Mouse (Mus musculus) CH12.LX (cell line): Measurements from ENCODE around the gene Npas3. TPM values are rescaled to one million over a fixed set of nuclear protein-coding genes. Genes with fewer than 3 reads are reported as not detected.

Experiments used
- DNase-seq: peaks from one replicate; pipeline ENCODE4 v3.0.0-alpha.2; 2013; ENCODE audit errors: extremely low read depth
- H3K27ac ChIP-seq: 2 replicates; pipeline ENCODE4 v1.5.1; 2012; ENCODE audit warnings: low read depth, mild to moderate bottlenecking, control low read depth, moderate library complexity; ENCODE audit not compliant: insufficient read depth
- H3K27me3 ChIP-seq: replicated peaks from 2 replicates; pipeline ENCODE3; 2012; ENCODE audit warnings: inconsistent platforms
- H3K36me3 ChIP-seq, 2 experiments: replicated peaks in 1 of 2; 2 replicates each; pipeline versions ENCODE3 to v1.6.1; 2012; ENCODE audit warnings: inconsistent platforms in 1 of 2, low read length in 1 of 2, mild to moderate bottlenecking in 1 of 2, mixed read lengths in 1 of 2, moderate library complexity in 1 of 2; ENCODE audit not compliant: control insufficient read depth in 1 of 2, insufficient read depth in 1 of 2
- H3K4me1 ChIP-seq, 2 experiments: 2 replicates each; pipeline ENCODE4 v1.6.1; 2012; ENCODE audit warnings: inconsistent platforms in 1 of 2, moderate library complexity in 1 of 2; ENCODE audit not compliant: insufficient read depth in 2 of 2, control insufficient read depth in 1 of 2
- H3K4me2 ChIP-seq: 2 replicates; pipeline ENCODE4 v1.6.1; 2012; ENCODE audit warnings: low read depth, mild to moderate bottlenecking, control low read depth; ENCODE audit not compliant: poor library complexity, insufficient read depth, severe bottlenecking
- H3K4me3 ChIP-seq, 3 experiments: fragments of 150-350 bp in 1 of 3; sonication (generic) in 1 of 3; replicated peaks in 1 of 3; 2 replicates each; pipeline versions ENCODE3 to v1.5.1; 2011 to 2012; ENCODE audit warnings: low read depth in 2 of 3, low read length in 2 of 3, mild to moderate bottlenecking in 2 of 3, moderate library complexity in 2 of 3, control low read depth in 1 of 3, improper control_type of control experiment in 1 of 3, inconsistent platforms in 1 of 3, mixed read lengths in 1 of 3; ENCODE audit not compliant: poor library complexity in 1 of 3
- H3K79me2 ChIP-seq: replicated peaks from 2 replicates; pipeline ENCODE4 v1.6.1; 2012; ENCODE audit warnings: mild to moderate bottlenecking, moderate library complexity; ENCODE audit not compliant: control insufficient read depth, poor library complexity, insufficient read depth, severe bottlenecking; ENCODE audit errors: extremely low read depth
- H3K9ac ChIP-seq: 2 replicates; pipeline ENCODE4 v1.6.1; 2012; ENCODE audit warnings: low read depth, mild to moderate bottlenecking, control low read depth, moderate library complexity; ENCODE audit not compliant: insufficient read depth
- H3K9me3 ChIP-seq: replicated peaks from 2 replicates; pipeline ENCODE3; 2012; ENCODE audit warnings: low read length, inconsistent platforms, mixed read lengths
- CHD1 ChIP-seq: IDR thresholded peaks from 2 replicates; pipeline ENCODE4 v1.6.1; 2012; ENCODE audit warnings: low read depth, low read length, improper control_type of control experiment, inconsistent platforms
- CTCF ChIP-seq, 2 experiments: IDR thresholded peaks in 1 of 2; conservative IDR thresholded peaks in 1 of 2; 2 replicates each; pipeline ENCODE4 v1.5.1; 2011 to 2012; ENCODE audit warnings: low read depth in 2 of 2, low read length in 2 of 2, improper control_type of control experiment in 1 of 2, inconsistent platforms in 1 of 2, mild to moderate bottlenecking in 1 of 2, moderate library complexity in 1 of 2
- E2F4 ChIP-seq: IDR thresholded peaks from 2 replicates; pipeline ENCODE4 v1.6.1; 2011; ENCODE audit warnings: low read depth, low read length, improper control_type of control experiment; ENCODE audit not compliant: insufficient replicate concordance
- ELF1 ChIP-seq: IDR thresholded peaks from 2 replicates; pipeline ENCODE4 v1.6.1; 2014; ENCODE audit warnings: low read depth, mild to moderate bottlenecking, inconsistent platforms, low read length, improper control_type of control experiment
- EP300 ChIP-seq: IDR thresholded peaks from 2 replicates; pipeline ENCODE4 v1.6.1; 2011; ENCODE audit warnings: low read length, improper control_type of control experiment
- ETS1 ChIP-seq: conservative IDR thresholded peaks from 2 replicates; pipeline ENCODE4 v1.6.1; 2012; ENCODE audit warnings: low read depth, mild to moderate bottlenecking, inconsistent platforms, low read length, improper control_type of control experiment, moderate library complexity
- GABPA ChIP-seq: IDR thresholded peaks from 2 replicates; pipeline ENCODE4 v1.6.1; 2012; ENCODE audit warnings: low read depth, low read length, improper control_type of control experiment, inconsistent platforms; ENCODE audit not compliant: insufficient replicate concordance
- JUND ChIP-seq: conservative IDR thresholded peaks from 2 replicates; pipeline ENCODE4 v1.6.1; 2011; ENCODE audit warnings: low read depth, low read length, improper control_type of control experiment
- MEF2A ChIP-seq: IDR thresholded peaks from 2 replicates; pipeline ENCODE4 v1.6.1; 2014; ENCODE audit warnings: low read depth, mild to moderate bottlenecking, inconsistent platforms, low read length, improper control_type of control experiment, borderline replicate concordance
- MXI1 ChIP-seq: IDR thresholded peaks from 2 replicates; pipeline ENCODE4 v1.6.1; 2011; ENCODE audit warnings: mild to moderate bottlenecking, low read depth, low read length, improper control_type of control experiment
- PAX5 ChIP-seq: IDR thresholded peaks from 2 replicates; pipeline ENCODE4 v1.6.1; 2012; ENCODE audit warnings: low read length, inconsistent platforms, mixed read lengths
- RCOR1 ChIP-seq: conservative IDR thresholded peaks from 2 replicates; pipeline ENCODE4 v1.6.1; 2012; ENCODE audit warnings: low read depth, mild to moderate bottlenecking, inconsistent platforms, low read length, improper control_type of control experiment
- SIN3A ChIP-seq: IDR thresholded peaks from 2 replicates; pipeline ENCODE4 v1.6.1; 2012; ENCODE audit warnings: low read length, improper control_type of control experiment, inconsistent platforms
- SMC3 ChIP-seq: IDR thresholded peaks from 2 replicates; pipeline ENCODE4 v1.6.1; 2011; ENCODE audit warnings: low read depth, low read length, improper control_type of control experiment
- TCF12 ChIP-seq: IDR thresholded peaks from 2 replicates; pipeline ENCODE4 v1.6.1; 2014; ENCODE audit warnings: low read depth, mild to moderate bottlenecking, inconsistent platforms, low read length, improper control_type of control experiment
- UBTF ChIP-seq: IDR thresholded peaks from 2 replicates; pipeline ENCODE4 v1.6.1; 2012; ENCODE audit warnings: low read depth, mild to moderate bottlenecking, inconsistent platforms, low read length, improper control_type of control experiment, moderate library complexity
- USF1 ChIP-seq: IDR thresholded peaks from 2 replicates; pipeline ENCODE4 v1.6.1; 2014; ENCODE audit warnings: low read depth, mild to moderate bottlenecking, inconsistent platforms, low read length, improper control_type of control experiment
- USF2 ChIP-seq: conservative IDR thresholded peaks from 2 replicates; pipeline ENCODE4 v1.6.1; 2011; ENCODE audit warnings: low read depth, low read length, improper control_type of control experiment
- ZC3H11A ChIP-seq: IDR thresholded peaks from 2 replicates; pipeline ENCODE4 v1.6.1; 2012; ENCODE audit warnings: low read depth, mild to moderate bottlenecking, inconsistent platforms, low read length, improper control_type of control experiment
- ZKSCAN1 ChIP-seq: IDR thresholded peaks from 2 replicates; pipeline ENCODE4 v1.6.1; 2012; ENCODE audit warnings: low read depth, inconsistent platforms, low read length, improper control_type of control experiment, borderline replicate concordance
- ZMIZ1 ChIP-seq: IDR thresholded peaks from 2 replicates; pipeline ENCODE4 v1.6.1; 2012; ENCODE audit warnings: low read depth, mild to moderate bottlenecking, inconsistent platforms, low read length, improper control_type of control experiment
- dilution Hi-C: fragments of 300-500 bp; cut with MboI; formaldehyde crosslinking; loops from 2 replicates; pipeline ENCODE4 v1.14.3; 2020; ENCODE audit warnings: low sequenced_read_pairs; ENCODE audit not compliant: extremely low pct_unique_long_range_greater_than_20kb, extremely low pct_ligation_motif_present
- in situ Hi-C: fragments of 300-500 bp; cut with MboI; formaldehyde crosslinking; loops from 3 replicates; pipeline ENCODE4 v1.14.3; 2019; ENCODE audit warnings: low sequenced_read_pairs, low pct_ligation_motif_present, low pct_unique_long_range_greater_than_20kb, mixed read lengths
- polyA plus RNA-seq: library from polyadenylated mRNA; unstranded; fragments of >175 nt; gene quantifications from 2 replicates; pipeline ENCODE4 v1.2.1, GENCODE M21; 2012; ENCODE audit warnings: low read depth; ENCODE audit not compliant: insufficient read length
- total RNA-seq, 2 experiments: library from RNA; depleted of rRNA; stranded (reverse); fragments of 300-350 nt in 1 of 2; fragments of >200 nt in 1 of 2; gene quantifications; 2 replicates each; pipeline ENCODE4 v1.2.3; 2012 to 2014

The Npas3 gene
- total and polyA plus RNA-seq, 3 experiments, result 0.13 TPM; not detected in 1

GRCm38 (mm10) chr12:54037602-54038001 is 789.1 kb downstream of the Npas3 start:
- no peaks in the 10 kb centered on the region for H3K4me1 ChIP-seq
- H3K9me3 ChIP-seq, result no peaks in the 10 kb centered on the region
- in situ Hi-C loops (loop anchor here (25.0 kb wide), 1 partner anchor 800 kb away; the partner anchor contains the start of gene Npas3), dilution Hi-C loops (no loop called here)
- no peaks in the 10 kb centered on the region for H3K36me3 ChIP-seq
- no peaks in the 10 kb centered on the region for H3K27me3 ChIP-seq
- H3K4me3 ChIP-seq, result no peak overlapping the region
- no peak for DNase-seq
- H3K27ac ChIP-seq, result no peak overlapping the region
- H3K79me2 ChIP-seq, result no peaks in the 10 kb centered on the region
- H3K4me2 ChIP-seq, result no peak overlapping the region
- no peak overlapping the region for H3K9ac ChIP-seq
- no peak for TF ChIP-seq JUND
- no peak for TF ChIP-seq PAX5
- no peak for TF ChIP-seq MXI1
- no peak for TF ChIP-seq E2F4
- no peak for TF ChIP-seq TCF12
- TF ChIP-seq USF2, result no peak
- no peak for TF ChIP-seq GABPA
- no peak for TF ChIP-seq ZKSCAN1
- no peak for TF ChIP-seq RCOR1
- TF ChIP-seq EP300, result no peak
- TF ChIP-seq MEF2A, result no peak
- no peak for TF ChIP-seq ZMIZ1
- TF ChIP-seq SMC3, result no peak
- TF ChIP-seq CTCF (conservative IDR thresholded peaks at IDR 0.05 in 1 of 2, IDR thresholded peaks at IDR 0.05 in 1 of 2; ENCODE audit: low read depth in 2 of 2, low read length in 2 of 2), result no peak
- TF ChIP-seq USF1, result no peak
- no peak for TF ChIP-seq SIN3A
- no peak for TF ChIP-seq UBTF
- TF ChIP-seq, all 38 proteins: peak for 0

- dilution Hi-C loops, result no loop called here
- Histone ChIP-seq H3K27ac (no peak overlapping the region), H3K4me3 (no peak overlapping the region), H3K27me3 (no peaks in the 10 kb centered on the region), H3K9me3 (no peaks in the 10 kb centered on the region), H3K79me2 (no peaks in the 10 kb centered on the region), H3K4me1 (no peaks in the 10 kb centered on the region), H3K36me3 (no peaks in the 10 kb centered on the region), H3K9ac (no peak overlapping the region), H3K4me2 (no peak overlapping the region)
- no peak for DNase-seq
- TF ChIP-seq ETS1 (no peak), EP300 (no peak), CHD1 (no peak), ELF1 (no peak), UBTF (no peak), ZKSCAN1 (no peak), ZC3H11A (no peak), CTCF (conservative IDR thresholded peaks at IDR 0.05 in 1 of 2, IDR thresholded peaks at IDR 0.05 in 1 of 2; ENCODE audit: low read depth in 2 of 2, low read length in 2 of 2) (no peak)
- in situ Hi-C loops, result loop anchor here (25.0 kb wide), 1 partner anchor 806 kb away; the partner anchor contains the start of gene Npas3
These were observed 794.6 kb downstream of the Npas3 start for GRCm38 (mm10) chr12:54042996-54043544.
